Mouse (Mus musculus): ENCODE results near the gene Pde6h. TPM values are rescaled to one million over a fixed set of nuclear protein-coding genes. Genes with fewer than 3 reads are reported as not detected.

Gene Pde6h
- total and polyA plus RNA-seq, 3 experiments: 0.04 to 0.30 TPM; not detected in 1

GRCm38 (mm10) chr6:136938331-136939126 is 14.9 kb downstream of the Pde6h start:
- Histone ChIP-seq H3K27me3 (replicated peaks) (no peaks in the 10 kb centered on the region), H3K36me3 (replicated peaks in 1 of 2; ENCODE audit: control insufficient read depth in 1 of 2, insufficient read depth in 1 of 2, low read length in 1 of 2) (peaks cover 29 to 38% of the 10 kb centered on the region in 2 experiments), H3K4me1 (ENCODE audit: control insufficient read depth in 1 of 2, insufficient read depth in 2 of 2) (peaks cover 7 to 42% of the 10 kb centered on the region in 2 experiments), H3K27ac (ENCODE audit: insufficient read depth, low read depth) (peak overlapping the region; percentile 94), H3K9ac (ENCODE audit: insufficient read depth, low read depth) (peak overlapping the region; percentile 90), H3K9me3 (replicated peaks; ENCODE audit: low read length) (no peaks in the 10 kb centered on the region), H3K79me2 (replicated peaks; ENCODE audit: control insufficient read depth, extremely low read depth, insufficient read depth, poor library complexity, severe bottlenecking) (peaks cover 77% of the 10 kb centered on the region), H3K4me3 (replicated peaks in 1 of 3; ENCODE audit: low read depth in 2 of 3, low read length in 2 of 3, poor library complexity in 1 of 3) (peak overlapping the region; percentile 39 to 70 (median 58)), H3K4me2 (ENCODE audit: insufficient read depth, low read depth, poor library complexity, severe bottlenecking) (peak overlapping the region; percentile 99)
- peak; percentile 86 for DNase-seq (ENCODE audit: extremely low read depth)
- dilution Hi-C loops (cut with MboI; ENCODE audit: extremely low pct_ligation_motif_present, extremely low pct_unique_long_range_greater_than_20kb, low sequenced_read_pairs): no loop called here
- TF ChIP-seq SMC3 (IDR thresholded peaks at IDR 0.05; ENCODE audit: low read depth, low read length) (no peak), NRF1 (IDR thresholded peaks at IDR 0.05; ENCODE audit: low read depth, low read length) (peak; percentile 88), KAT2A (IDR thresholded peaks at IDR 0.05; ENCODE audit: insufficient replicate concordance, low read length) (no peak), ETS1 (conservative IDR thresholded peaks at IDR 0.05; ENCODE audit: low read depth, low read length) (0 out of 2 replicates have a peak, but pooled peaks have one; percentile 0), MXI1 (IDR thresholded peaks at IDR 0.05; ENCODE audit: low read depth, low read length) (peak; percentile 7; the same call in 1 of the 2 replicates), POLR2AphosphoS2 (IDR thresholded peaks at IDR 0.05; ENCODE audit: low read depth, low read length) (0 out of 2 replicates have a peak, but pooled peaks have one; percentile 14), CTCF (conservative IDR thresholded peaks at IDR 0.05 in 1 of 2, IDR thresholded peaks at IDR 0.05 in 1 of 2; ENCODE audit: low read depth in 2 of 2, low read length in 2 of 2) (no peak), ZC3H11A (IDR thresholded peaks at IDR 0.05; ENCODE audit: low read depth, low read length) (no peak), BHLHE40 (IDR thresholded peaks at IDR 0.05; ENCODE audit: low read depth, low read length) (peak; percentile 28; the same call in 1 of the 2 replicates), MEF2A (IDR thresholded peaks at IDR 0.05; ENCODE audit: borderline replicate concordance, low read depth, low read length) (peak; percentile 64; the same call in 1 of the 2 replicates), NELFE (IDR thresholded peaks at IDR 0.05; ENCODE audit: low read depth, low read length) (peak; percentile 68; the same call in 1 of the 2 replicates), ZKSCAN1 (IDR thresholded peaks at IDR 0.05; ENCODE audit: borderline replicate concordance, low read depth, low read length) (no peak), SIN3A (IDR thresholded peaks at IDR 0.05; ENCODE audit: low read length) (no peak; the same call in 1 of the 2 replicates), USF1 (IDR thresholded peaks at IDR 0.05; ENCODE audit: low read depth, low read length) (no peak), MAFK (IDR thresholded peaks at IDR 0.05; ENCODE audit: insufficient replicate concordance, low read length) (no peak), HCFC1 (IDR thresholded peaks at IDR 0.05; ENCODE audit: low read depth, low read length) (no peak), ELF1 (IDR thresholded peaks at IDR 0.05; ENCODE audit: low read depth, low read length) (no peak; the same call in 1 of the 2 replicates), TCF12 (IDR thresholded peaks at IDR 0.05; ENCODE audit: low read depth, low read length) (peak; percentile 73), USF2 (conservative IDR thresholded peaks at IDR 0.05; ENCODE audit: low read depth, low read length) (no peak), PAX5 (IDR thresholded peaks at IDR 0.05; ENCODE audit: low read length) (no peak), TBP (conservative IDR thresholded peaks at IDR 0.05; ENCODE audit: low read depth, low read length) (peak; percentile 60; the same call in 1 of the 2 replicates), EP300 (IDR thresholded peaks at IDR 0.05; ENCODE audit: low read length) (no peak; the same call in 1 of the 2 replicates), ZNF384 (IDR thresholded peaks at IDR 0.05; ENCODE audit: low read depth, low read length) (no peak), MAZ (IDR thresholded peaks at IDR 0.05; ENCODE audit: low read depth, low read length) (peak; percentile 79; the same call in 1 of the 2 replicates), JUND (conservative IDR thresholded peaks at IDR 0.05; ENCODE audit: low read depth, low read length) (no peak), ZMIZ1 (IDR thresholded peaks at IDR 0.05; ENCODE audit: low read depth, low read length) (peak; percentile 78), UBTF (IDR thresholded peaks at IDR 0.05; ENCODE audit: low read depth, low read length) (no peak), CHD2 (IDR thresholded peaks at IDR 0.05; ENCODE audit: low read length) (peak; percentile 51), RCOR1 (conservative IDR thresholded peaks at IDR 0.05; ENCODE audit: low read depth, low read length) (no peak), CHD1 (IDR thresholded peaks at IDR 0.05; ENCODE audit: low read depth, low read length) (no peak), MYC (IDR thresholded peaks at IDR 0.05; ENCODE audit: low read depth, low read length) (0 out of 2 replicates have a peak, but pooled peaks have one; percentile 37), IRF4 (IDR thresholded peaks at IDR 0.05; ENCODE audit: low read depth, low read length) (peak; percentile 23; the same call in 1 of the 2 replicates), JUN (IDR thresholded peaks at IDR 0.05; ENCODE audit: insufficient read depth, low read depth, low read length) (no peak), RAD21 (IDR thresholded peaks at IDR 0.05; ENCODE audit: low read depth, low read length) (no peak), POLR2A (IDR thresholded peaks at IDR 0.05; ENCODE audit: low read depth, low read length) (peak; percentile 75), GABPA (IDR thresholded peaks at IDR 0.05; ENCODE audit: insufficient replicate concordance, low read depth, low read length) (no peak), E2F4 (IDR thresholded peaks at IDR 0.05; ENCODE audit: insufficient replicate concordance, low read depth, low read length) (no peak), MAX (IDR thresholded peaks at IDR 0.05; ENCODE audit: low read length) (peak; percentile 73; the same call in 1 of the 2 replicates)
- in situ Hi-C loops (cut with MboI; ENCODE audit: low pct_ligation_motif_present, low pct_unique_long_range_greater_than_20kb, low sequenced_read_pairs): no loop called here
